Mouse (Mus musculus) A20 (cell line): ENCODE data around the gene Faim2.
A peak's percentile ranks its signal among the peaks of the same experiment; 100 is the strongest.

Experiments
- DNase-seq: peaks from one replicate; pipeline ENCODE4 v3.0.0-alpha.2; 2011; ENCODE audit warnings: low read depth, low spot score

Gene Faim2

DNA sequence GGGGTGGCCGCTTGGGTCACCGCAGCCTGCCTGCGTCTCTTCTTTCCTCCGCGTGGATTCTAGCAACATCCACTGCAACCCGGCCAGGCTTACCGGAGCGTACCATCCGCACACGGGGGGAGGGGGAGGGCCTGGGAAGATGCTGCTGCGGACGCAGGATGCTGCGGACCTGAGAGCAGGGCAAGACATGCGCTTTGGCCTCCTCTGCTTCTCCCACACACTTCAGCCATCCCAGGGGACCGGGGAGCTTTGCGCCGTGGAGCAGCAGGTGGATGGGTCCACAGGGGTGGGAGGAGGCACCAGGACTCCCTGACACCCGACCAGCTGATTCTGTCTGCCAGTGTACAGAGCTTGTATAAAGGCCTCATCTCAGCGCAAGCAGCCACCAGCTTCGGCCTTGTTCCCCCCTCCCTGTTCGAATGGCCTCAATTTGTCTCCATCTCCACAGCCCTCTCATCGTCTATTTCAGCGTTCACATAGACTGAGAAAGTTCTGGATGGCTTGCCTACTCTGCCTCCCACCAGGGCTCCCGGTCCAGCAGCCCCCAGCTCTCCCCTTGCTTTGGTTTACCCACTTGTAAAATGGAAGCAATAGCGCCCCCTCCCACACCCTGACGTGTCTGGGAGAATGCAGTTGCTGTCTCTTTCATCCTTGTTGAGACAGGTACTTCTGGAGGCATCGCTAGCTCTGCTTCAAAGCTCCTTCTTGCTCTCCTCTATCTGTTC, at the start of gene Faim2:
Faim2 (minus strand) TSS at position 537 of the 725 bp plus-strand sequence.
- DNase-seq, result no peak

DNA sequence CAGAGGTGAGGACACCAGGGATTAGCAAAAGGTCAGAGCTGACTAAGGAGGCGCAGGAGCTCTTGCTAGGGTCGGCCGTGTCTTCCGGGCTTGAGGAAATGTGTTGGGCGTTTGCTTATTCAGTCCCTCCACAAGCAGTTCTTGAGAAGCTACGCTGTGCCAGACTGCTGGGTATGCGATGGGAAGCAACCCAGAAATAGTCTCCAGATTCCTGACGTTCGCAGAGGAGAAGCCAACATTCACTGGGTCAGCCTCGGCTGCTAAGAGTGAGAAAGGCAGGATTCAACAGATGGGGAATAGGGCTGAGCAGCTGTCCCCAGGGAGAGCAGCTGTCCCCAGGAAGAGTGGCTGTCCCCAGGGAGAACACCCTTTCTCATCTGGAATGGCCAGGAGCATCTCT, 41.2 kb upstream of the Faim2 start:
- no peak for DNase-seq

DNA sequence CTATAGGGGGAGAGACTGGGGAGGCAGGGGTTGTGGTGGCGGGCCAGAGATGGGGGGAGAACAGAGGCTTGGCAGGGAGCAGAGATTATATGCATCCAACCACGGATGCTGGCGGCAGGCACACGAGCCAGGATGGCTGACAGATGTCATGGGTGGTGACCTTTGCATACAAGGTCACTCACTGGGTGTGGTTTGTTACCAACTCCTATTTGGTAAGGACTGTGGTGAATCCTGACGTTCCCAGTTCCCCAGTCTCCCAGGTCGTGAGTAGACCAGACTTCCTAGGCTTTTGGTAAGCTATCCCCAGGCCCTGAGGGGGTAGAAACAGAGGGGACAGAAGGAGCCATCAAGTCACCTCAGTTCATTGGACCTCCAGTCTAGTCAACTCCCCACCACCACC, 40.7 kb upstream of the Faim2 start:
- no peak for DNase-seq

DNA sequence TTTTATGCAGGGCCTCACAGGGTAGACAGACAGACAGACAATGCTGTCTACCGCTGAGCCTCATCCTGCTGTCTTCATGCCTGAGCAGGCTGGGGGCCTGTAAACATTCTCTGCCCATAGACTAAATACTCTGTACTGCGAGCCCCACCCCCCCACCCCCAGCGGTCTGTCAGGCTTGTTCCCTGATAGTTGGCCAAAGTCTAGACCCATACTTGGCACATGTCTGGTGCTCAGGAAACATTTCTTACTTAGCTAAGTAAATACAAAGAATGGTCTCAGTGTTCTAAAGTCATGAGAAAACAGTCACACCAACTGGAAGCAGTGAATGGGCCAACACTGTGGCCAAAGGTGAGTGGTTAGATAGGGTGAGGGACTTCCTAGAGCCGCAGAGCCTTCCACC, 39.4 kb upstream of the Faim2 start:
- DNase-seq, result no peak

DNA sequence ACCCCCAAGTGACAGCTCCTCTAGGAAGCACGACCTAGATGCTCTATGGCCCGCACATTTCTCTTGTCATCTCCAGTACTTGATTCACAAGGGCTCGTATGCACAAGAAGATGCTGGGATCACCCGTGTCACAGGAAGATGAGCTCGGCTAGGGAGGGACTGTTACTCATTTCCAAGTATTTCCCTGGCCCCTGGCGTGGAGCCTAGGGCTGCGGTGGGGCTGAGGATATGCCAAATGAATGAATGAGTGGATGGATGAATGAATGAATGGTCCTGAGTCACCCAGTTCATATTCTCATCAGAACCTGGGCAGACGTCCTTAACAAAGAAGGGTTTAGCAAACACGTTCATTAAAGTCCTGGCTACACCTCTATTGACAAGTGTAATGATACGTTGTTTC, 32.3 kb upstream of the Faim2 start:
- DNase-seq, result no peak

DNA sequence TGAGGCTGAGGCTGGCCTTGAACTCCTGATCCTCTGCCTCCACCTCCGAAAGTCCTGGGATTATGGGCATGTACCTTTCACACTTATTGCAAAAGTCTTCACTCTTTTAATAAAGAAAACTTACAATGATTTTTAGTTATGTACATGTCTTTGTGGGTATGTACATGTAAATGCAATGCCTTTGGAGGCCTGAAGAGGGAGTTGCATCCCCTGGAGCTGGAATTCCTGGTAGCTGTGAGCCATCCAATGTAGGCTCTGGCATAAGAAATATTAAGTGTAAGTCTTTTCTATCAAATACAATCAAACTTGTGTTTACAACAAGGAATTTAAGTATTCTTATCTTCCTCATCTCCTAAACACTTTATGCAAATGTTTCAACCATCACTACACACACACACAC, 31.0 kb upstream of the Faim2 start:
- no peak for DNase-seq

DNA sequence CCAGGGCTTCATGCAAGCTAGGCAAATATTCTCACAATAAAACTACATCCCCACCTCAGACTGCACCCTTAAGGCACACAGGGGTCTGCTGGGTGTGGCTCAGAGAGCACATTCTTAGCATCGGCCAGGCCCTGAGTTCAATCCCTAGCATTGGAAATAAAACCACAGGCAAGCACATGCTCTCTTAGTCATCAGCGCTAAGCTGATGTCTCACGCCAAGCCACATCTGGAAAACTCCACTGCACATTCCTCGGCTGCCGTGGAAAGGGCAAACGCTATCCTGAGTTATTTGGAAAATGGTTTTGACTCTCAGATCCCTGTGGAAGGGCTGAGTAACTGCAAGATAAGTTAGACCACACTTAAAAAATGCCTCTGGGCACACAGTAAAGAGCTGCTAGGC, 25.8 kb upstream of the Faim2 start:
- no peak for DNase-seq

DNA sequence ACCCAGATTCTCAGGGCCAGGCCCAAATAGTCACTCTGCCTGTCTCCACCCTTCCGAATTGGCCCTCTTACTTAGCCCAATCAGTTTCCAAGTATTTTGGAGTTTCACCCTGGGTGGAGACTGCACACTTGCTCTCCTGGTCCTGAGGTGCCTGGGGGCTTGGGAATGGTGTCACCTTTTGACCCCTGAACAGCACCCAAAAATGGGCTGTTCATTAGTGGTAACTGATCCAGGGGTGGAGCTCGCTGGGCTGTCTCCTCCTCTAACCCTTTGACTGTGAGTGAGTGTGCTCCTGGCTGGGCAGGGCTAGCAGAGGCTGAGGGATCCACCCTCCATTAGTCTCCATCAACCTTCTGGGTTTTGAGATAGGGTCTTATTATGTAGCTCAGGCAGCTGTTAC, 21.9 kb upstream of the Faim2 start:
- no peak for DNase-seq

DNA sequence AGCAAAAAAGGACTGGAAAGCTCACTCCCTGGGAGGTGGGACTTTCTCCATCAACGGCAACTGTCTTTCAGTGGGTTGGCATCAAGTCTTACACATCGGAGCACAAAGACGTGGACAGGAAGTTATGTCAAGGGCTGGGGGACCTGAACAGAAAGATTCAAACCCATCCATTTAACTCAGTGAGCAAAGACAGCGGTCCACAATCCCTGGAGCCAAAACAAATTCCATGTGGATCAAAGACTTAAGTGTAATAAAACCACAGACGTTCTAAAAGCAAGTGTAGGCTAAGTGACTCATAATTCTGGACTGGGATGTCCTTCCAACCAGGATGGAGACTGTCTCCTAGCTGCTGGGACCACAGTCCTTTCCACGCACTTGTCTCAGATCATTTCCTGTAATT, 19.8 kb upstream of the Faim2 start:
- DNase-seq, result no peak

DNA sequence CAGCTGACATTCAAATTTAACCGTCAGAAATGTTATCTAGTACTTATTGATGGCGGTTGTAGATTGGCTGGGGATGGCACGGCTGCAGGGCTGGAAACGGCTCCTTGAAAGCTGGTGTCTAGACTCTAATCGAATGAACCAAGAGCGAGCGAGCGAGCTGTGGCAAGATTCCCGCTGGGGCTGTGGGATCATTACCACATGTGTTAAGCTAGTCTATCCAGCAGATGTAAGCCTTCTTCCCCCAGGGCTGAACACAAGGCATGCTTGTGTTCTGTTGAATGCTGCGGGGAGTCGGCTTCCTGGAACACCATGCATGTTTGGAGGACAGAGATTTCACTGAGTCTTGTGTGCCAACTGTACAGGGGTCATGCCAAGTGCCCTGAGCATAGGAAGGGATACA, 18.6 kb upstream of the Faim2 start:
- DNase-seq, result no peak

DNA sequence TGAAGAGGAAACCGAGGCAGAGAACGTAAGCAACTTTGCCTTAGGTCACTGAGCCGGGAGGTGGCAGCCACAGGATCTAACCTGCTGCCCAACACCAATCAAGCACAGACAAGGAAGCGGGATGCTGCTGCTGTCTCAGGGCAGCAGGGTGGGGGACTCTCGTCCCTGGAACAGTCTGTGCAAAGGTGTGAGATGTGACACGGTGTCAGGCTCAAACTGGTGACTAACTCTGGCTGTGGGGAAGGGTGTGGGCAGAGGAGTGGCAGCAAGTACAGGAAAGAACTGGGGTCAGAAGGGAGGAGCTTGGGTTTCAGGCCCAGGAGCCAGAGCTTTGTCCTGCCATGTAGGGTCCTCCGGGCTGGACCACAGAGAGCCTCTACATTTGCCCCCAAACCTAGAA, 16.1 kb upstream of the Faim2 start:
- DNase-seq, result no peak

DNA sequence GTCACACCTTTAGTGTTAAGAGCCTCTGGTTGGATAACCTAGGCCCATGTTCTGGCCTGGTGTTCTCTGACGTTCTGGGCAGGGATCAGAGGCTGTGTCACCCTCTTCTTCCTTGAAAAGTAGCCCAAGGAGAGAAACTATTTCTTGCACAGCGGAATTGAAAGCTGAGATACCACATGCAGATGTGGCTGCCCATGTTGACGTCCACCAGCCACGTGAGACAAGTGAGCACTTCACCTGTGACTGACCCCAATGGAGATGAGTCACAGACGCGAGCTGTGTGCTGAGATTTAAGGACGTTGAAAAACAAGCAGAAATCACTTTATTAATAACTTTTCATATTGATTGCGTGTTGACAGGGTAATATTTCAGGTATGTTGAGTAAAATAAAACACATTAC, 11.9 kb upstream of the Faim2 start:
- DNase-seq, result no peak

DNA sequence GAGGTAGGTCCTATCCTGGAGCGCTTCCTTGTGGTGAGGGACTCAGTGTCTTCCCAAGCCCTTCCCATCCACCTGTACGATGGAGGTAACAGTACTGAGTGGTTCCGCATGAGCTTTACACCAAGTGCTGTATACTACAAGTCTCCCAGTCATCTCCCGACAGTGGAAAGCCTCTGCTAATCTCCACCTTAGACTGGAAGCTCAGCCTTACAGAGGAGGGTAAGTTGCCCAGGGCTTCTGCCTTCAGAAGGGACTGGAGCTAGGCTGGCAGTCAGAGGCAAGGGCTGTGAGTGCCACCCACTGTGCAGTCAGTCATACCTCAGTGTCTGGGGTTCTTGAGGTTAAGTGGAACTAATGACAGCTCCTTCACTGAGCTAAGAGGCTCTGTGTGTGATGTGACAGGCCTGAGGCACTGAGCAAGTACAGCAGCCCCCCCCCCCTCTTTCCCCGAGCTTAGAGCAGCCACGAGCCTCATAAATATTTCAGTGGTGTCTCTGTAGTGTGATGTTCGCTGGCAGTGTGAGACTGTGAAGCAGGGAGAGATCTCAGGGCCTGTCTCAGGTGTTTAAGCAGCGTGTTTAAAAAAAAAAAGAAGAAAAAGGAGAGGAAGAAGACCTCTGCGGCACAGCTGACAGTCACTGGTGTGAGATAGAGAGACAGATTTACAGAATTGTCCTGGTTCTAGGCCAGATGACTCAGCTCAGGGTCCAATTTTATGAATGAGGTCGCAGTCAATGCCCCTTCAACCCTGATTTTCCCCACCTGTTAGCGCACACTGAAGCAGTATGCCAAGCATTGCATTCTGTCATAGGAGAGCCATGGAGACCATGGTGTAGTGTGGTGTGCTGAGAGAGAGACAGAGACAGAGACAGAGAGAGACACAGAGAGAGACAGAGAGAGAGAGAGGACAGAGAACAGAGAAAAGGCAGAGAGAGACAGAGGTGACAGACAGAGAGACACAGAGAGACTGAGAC, 9.2 kb upstream of the Faim2 start:
- no peak for DNase-seq

DNA sequence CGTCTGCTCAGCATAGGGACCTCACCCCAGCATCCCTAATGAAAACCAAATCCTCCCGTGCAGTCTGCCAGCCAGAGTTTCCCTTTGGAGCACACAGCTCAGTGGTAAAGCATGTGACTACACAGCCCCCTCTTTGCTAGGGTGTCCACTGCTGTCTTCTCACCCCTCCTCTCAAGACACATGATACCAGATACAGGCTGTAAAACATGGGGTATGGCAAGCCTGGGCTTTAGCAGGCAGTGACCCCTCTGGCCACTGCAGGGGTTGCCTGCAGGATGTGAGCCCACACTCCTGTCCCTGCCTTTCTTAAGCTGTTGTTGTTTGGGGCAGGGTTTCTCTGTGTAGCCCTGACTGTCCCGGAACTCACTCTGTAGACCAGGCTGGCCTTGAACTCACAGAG, 4.1 kb upstream of the Faim2 start:
- no peak for DNase-seq

DNA sequence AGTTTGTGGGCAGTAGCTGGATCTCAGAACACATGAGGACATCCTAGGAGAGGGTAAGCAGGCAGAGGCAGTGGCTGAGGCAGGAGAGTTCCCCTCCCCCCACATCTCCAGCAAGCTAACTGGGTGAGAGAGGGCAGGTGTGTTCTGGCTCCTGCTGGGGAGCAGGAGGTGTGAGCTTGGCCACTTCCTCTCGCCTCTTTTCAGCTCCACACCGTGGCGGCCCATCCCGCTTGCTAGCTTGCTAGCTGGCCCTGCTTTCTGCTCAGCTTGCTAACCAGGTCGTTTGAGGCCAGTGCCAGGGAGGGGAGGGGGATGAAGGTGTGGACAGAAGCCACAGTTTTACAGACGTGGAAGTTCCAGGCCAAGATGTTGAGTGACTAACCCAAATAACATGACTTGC, 3.2 kb upstream of the Faim2 start:
- DNase-seq, result peak; percentile 29

DNA sequence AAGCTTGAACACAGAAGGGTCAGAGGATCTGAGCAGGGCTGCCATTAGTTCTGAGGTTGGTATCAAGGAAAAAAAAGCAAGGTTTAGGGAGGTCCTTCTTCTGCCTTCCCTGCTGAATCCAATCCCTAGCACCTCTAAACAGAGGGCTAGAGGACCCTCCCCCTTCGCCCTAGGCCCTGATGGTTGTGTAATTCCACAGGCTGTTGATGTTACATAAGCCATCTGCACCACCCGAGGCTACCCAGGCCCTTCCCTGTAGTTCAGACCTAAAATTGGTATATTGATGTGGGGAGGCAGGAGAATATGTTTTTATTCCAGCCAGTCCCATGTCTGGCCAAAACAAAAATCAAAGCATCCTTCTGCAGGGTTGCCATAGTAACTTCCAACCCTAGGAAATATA, 1.3 kb downstream of the Faim2 start:
- no peak for DNase-seq

DNA sequence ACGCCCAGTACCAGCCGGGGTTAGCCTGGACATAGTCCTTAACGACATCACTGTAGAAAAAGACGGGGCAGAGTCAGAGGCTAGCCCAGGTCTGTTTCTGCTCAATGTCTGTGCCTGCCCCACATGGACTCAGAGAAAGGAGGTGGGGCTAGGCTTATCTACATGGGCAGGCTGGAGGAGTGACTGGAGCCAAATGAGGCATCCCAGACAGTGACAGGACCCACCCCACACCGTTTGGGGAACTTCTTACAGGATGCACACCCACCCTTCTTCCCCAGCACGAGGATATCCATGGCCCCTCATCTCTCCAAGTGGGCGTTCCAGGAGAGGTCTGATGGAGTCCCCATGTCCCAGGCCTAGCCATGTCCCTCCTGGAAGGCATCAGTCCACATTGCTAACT, 7.7 kb downstream of the Faim2 start:
- no peak for DNase-seq

DNA sequence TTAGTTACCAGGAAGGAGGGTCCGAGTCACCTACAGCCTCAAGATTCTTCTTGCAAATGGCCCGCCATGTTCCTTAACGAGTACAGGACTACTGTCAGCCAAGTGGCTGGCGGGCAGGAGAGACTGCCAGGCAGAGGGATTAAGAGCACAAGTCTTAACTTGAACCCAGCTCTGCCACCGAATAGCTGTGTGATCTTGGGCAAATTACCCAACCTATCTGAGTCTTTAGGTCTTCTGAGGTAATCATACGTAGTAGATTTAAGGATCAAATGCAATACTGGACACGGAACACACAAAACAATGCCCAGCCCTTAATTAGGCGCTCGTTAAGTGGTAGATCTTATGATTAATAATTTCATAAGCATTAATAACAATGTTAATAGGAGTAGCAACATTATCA, 8.3 kb downstream of the Faim2 start:
- no peak for DNase-seq

DNA sequence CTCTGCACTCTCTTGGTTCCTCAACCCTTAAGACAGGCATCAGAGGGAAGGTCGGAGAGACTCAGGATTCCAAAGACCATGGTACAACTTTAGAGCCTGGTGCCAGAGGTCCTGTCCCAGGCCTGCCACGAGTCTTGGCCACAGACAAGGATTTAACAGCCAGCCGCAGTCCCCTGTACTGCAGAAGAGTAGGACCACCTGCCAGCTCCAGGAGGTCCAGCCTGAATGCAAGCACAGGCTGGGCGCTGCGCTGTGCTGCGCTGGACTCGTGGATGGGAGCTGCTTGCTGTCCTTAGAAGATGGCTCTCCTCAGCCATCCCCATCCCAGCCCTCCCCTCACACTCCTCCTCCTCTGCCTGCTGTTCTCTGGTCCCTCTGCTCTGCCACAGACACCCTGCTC, 10.2 kb downstream of the Faim2 start:
- no peak for DNase-seq

DNA sequence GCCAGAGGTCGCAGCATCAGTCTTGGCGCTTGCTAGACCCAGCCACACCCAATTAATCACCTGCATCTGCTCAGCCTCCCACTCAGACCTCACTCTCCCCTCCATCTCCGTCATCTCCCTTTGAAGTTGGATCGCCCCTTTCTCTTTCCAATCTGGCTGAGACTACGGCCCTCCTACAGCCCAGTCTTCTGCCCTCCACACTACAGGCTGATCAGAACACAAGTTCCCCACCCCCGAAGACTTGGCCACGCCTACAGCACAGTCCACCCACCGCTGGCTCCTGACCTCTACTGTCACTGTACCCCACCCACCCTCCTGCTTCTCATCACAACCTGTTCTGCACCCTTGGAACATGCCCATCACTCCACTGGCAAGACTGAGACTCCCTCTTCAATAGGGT, 11.2 kb downstream of the Faim2 start:
- no peak for DNase-seq

DNA sequence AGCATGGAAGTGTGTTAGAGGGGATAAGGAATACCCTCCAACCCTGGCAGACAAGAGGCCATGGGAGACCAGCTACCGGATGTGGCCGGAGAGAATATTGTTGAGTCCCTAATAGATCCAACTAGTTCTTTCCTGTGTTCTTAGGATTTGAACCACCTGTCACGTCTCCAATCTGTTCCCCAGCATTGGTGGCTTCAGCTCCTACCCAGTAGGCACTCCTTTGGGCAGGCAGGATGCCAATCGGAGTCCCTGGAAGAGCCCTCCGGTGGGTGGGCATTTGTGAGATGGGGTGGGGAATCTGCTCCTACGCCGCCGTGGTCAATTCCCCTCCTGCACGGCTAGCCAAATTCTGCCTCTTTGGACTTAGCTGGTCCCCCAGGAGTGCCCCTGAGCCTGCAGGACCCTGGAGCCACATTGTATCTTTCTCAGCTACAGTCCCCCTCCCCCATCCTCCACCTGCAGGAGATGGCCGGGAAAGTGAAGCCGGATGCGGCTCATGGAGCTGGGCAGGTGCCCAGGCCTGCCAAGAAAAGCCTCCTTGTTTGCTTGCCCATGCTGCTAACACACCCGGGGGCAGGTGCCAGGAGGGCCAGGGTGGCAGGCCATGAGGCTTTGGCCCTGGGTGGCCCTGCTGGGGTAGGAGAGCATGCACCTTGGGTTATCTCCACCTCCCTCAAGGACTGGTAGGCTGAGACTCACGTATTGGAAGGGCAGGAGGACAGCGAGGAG, 16.0 kb downstream of the Faim2 start:
- DNase-seq, result no peak

DNA sequence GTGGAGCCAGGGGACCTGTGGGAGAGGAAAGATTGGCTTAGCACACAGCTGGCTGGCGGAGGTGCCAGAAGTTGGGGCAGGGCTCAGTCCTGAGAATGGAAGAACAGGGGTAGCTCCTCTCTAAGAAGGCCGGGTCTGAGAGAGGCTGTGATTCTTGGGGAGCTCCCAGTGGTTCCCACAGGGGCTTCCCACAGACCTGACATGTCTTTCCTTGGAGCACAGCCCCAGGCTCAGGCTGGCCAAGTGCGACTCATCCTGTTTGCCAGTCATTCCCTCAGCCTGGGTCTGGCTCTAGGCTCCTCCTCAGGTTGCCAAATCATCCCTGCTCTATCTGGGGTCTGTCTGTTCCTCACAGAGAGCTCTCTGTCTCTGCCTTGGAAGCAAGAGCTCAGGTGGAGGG, 17.3 kb downstream of the Faim2 start:
- no peak for DNase-seq
